Mouse (Mus musculus): ENCODE results near the gene Cntnap2.

The Cntnap2 gene

GRCm38 (mm10) chr6:45327952-45328485 lies 268.9 kb downstream of the Cntnap2 start:
- no peak for DNase-seq (ENCODE audit: low spot score)

GRCm38 (mm10) chr6:45345396-45345795 lies 286.2 kb downstream of the Cntnap2 start:
- no peak for DNase-seq (ENCODE audit: low spot score)

- no peak for DNase-seq (ENCODE audit: low spot score)
Observed at GRCm38 (mm10) chr6:45345953-45346352, 286.8 kb downstream of the Cntnap2 start.

- DNase-seq (ENCODE audit: low spot score), result no peak
Observed at GRCm38 (mm10) chr6:45366442-45366841, 307.3 kb downstream of the Cntnap2 start.

- no peak for DNase-seq (ENCODE audit: low spot score)
Observed at GRCm38 (mm10) chr6:45381126-45381525, 322.0 kb downstream of the Cntnap2 start.

GRCm38 (mm10) chr6:45389034-45389433 lies 329.9 kb downstream of the Cntnap2 start:
- DNase-seq (ENCODE audit: low spot score), result no peak

- DNase-seq (ENCODE audit: low spot score), result no peak
Observed at GRCm38 (mm10) chr6:45413629-45414028, 354.5 kb downstream of the Cntnap2 start.

GRCm38 (mm10) chr6:45455424-45455823 lies 396.3 kb downstream of the Cntnap2 start:
- no peak for DNase-seq (ENCODE audit: low spot score)

GRCm38 (mm10) chr6:45518221-45518620 lies 459.1 kb downstream of the Cntnap2 start:
- no peak for DNase-seq (ENCODE audit: low spot score)

GRCm38 (mm10) chr6:45536999-45537398 lies 477.8 kb downstream of the Cntnap2 start:
- no peak for DNase-seq (ENCODE audit: low spot score)

GRCm38 (mm10) chr6:45544319-45544875 lies 485.2 kb downstream of the Cntnap2 start:
- DNase-seq (ENCODE audit: low spot score), result no peak

GRCm38 (mm10) chr6:45559724-45560123 lies 500.6 kb downstream of the Cntnap2 start:
- no peak for DNase-seq (ENCODE audit: low spot score)

GRCm38 (mm10) chr6:45584467-45585094 lies 525.4 kb downstream of the Cntnap2 start:
- DNase-seq (ENCODE audit: low spot score), result no peak

GRCm38 (mm10) chr6:45589084-45589483 lies 529.9 kb downstream of the Cntnap2 start:
- no peak for DNase-seq (ENCODE audit: low spot score)

GRCm38 (mm10) chr6:45647017-45647416 lies 587.9 kb downstream of the Cntnap2 start:
- DNase-seq (ENCODE audit: low spot score), result no peak

GRCm38 (mm10) chr6:45648419-45648818 lies 589.3 kb downstream of the Cntnap2 start:
- DNase-seq (ENCODE audit: low spot score), result no peak

- no peak for DNase-seq (ENCODE audit: low spot score)
Observed at GRCm38 (mm10) chr6:45700287-45700686, 641.1 kb downstream of the Cntnap2 start.

- no peak for DNase-seq (ENCODE audit: low spot score)
Observed at GRCm38 (mm10) chr6:45791612-45792011, 732.5 kb downstream of the Cntnap2 start.

GRCm38 (mm10) chr6:45841626-45842341 lies 782.6 kb downstream of the Cntnap2 start:
- no peak for DNase-seq (ENCODE audit: low spot score)

- DNase-seq (ENCODE audit: low spot score), result no peak
Observed at GRCm38 (mm10) chr6:45843736-45844135, 784.6 kb downstream of the Cntnap2 start.

GRCm38 (mm10) chr6:45871409-45871992 lies 812.3 kb downstream of the Cntnap2 start:
- DNase-seq (ENCODE audit: low spot score), result no peak

- no peak for DNase-seq (ENCODE audit: low spot score)
Observed at GRCm38 (mm10) chr6:45885486-45885885, 826.3 kb downstream of the Cntnap2 start.

GRCm38 (mm10) chr6:45887901-45888300 lies 828.7 kb downstream of the Cntnap2 start:
- no peak for DNase-seq (ENCODE audit: low spot score)
